Mouse (Mus musculus): ENCODE results near the gene Ccdc88c.

The Ccdc88c gene

GRCm38 (mm10) chr12:101028954-101029731, at the start of gene Ccdc88c:
Gene Ccdc88c (minus strand): TSS chr12:101029056.
- peak; percentile 96 for DNase-seq (ENCODE audit: low read depth, low spot score)

- no peak for DNase-seq (ENCODE audit: low read depth, low spot score)
These were observed 49.1 kb upstream of the Ccdc88c start for GRCm38 (mm10) chr12:101077955-101078354.

GRCm38 (mm10) chr12:101075433-101075832, 46.6 kb upstream of the Ccdc88c start:
- no peak for DNase-seq (ENCODE audit: low read depth, low spot score)

- DNase-seq (ENCODE audit: low read depth, low spot score): peak; percentile 28
These were observed 46.1 kb upstream of the Ccdc88c start for GRCm38 (mm10) chr12:101074821-101075429.

- no peak for DNase-seq (ENCODE audit: low read depth, low spot score)
These were observed 41.0 kb upstream of the Ccdc88c start for GRCm38 (mm10) chr12:101069813-101070212.

- no peak for DNase-seq (ENCODE audit: low read depth, low spot score)
These were observed 37.5 kb upstream of the Ccdc88c start for GRCm38 (mm10) chr12:101066329-101066728.

- DNase-seq (ENCODE audit: low read depth, low spot score): no peak
These were observed 11.1 kb upstream of the Ccdc88c start for GRCm38 (mm10) chr12:101039956-101040355.

GRCm38 (mm10) chr12:101028247-101028953, 456 bp downstream of the Ccdc88c start:
- no peak for DNase-seq (ENCODE audit: low read depth, low spot score)

GRCm38 (mm10) chr12:101027451-101028246, 1.2 kb downstream of the Ccdc88c start:
- DNase-seq (ENCODE audit: low read depth, low spot score): peak; percentile 75

GRCm38 (mm10) chr12:101026946-101027345, 1.9 kb downstream of the Ccdc88c start:
- DNase-seq (ENCODE audit: low read depth, low spot score): no peak

GRCm38 (mm10) chr12:101026518-101026917, 2.3 kb downstream of the Ccdc88c start:
- no peak for DNase-seq (ENCODE audit: low read depth, low spot score)

- no peak for DNase-seq (ENCODE audit: low read depth, low spot score)
These were observed 2.8 kb downstream of the Ccdc88c start for GRCm38 (mm10) chr12:101026025-101026424.

GRCm38 (mm10) chr12:101025379-101025778, 3.5 kb downstream of the Ccdc88c start:
- no peak for DNase-seq (ENCODE audit: low read depth, low spot score)

- no peak for DNase-seq (ENCODE audit: low read depth, low spot score)
These were observed 4.0 kb downstream of the Ccdc88c start for GRCm38 (mm10) chr12:101024824-101025223.

GRCm38 (mm10) chr12:101023143-101023542, 5.7 kb downstream of the Ccdc88c start:
- DNase-seq (ENCODE audit: low read depth, low spot score): no peak

GRCm38 (mm10) chr12:101022353-101022752, 6.5 kb downstream of the Ccdc88c start:
- no peak for DNase-seq (ENCODE audit: low read depth, low spot score)

GRCm38 (mm10) chr12:101021484-101022226, 7.2 kb downstream of the Ccdc88c start:
- no peak for DNase-seq (ENCODE audit: low read depth, low spot score)

- DNase-seq (ENCODE audit: low read depth, low spot score): no peak
These were observed 8.4 kb downstream of the Ccdc88c start for GRCm38 (mm10) chr12:101020210-101021015.

GRCm38 (mm10) chr12:101019443-101019842, 9.4 kb downstream of the Ccdc88c start:
- no peak for DNase-seq (ENCODE audit: low read depth, low spot score)

- DNase-seq (ENCODE audit: low read depth, low spot score): no peak
These were observed 9.8 kb downstream of the Ccdc88c start for GRCm38 (mm10) chr12:101019031-101019430.

All from A20 (cell line).